Mouse (Mus musculus) erythroblast, embryonic 14.5 days (primary cell): ENCODE data around the gene 1110051M20Rik. TPM values are rescaled to one million over a fixed set of nuclear protein-coding genes. Genes with fewer than 3 reads are reported as not detected.

Experiments used
- H3K27me3 ChIP-seq: 2 replicates; pipeline ENCODE4 v1.6.1; 2012; ENCODE audit warnings: inconsistent platforms; ENCODE audit not compliant: control insufficient read depth
- H3K36me3 ChIP-seq: 2 replicates; pipeline ENCODE4 v1.6.1; 2012; ENCODE audit warnings: mild to moderate bottlenecking, inconsistent platforms; ENCODE audit not compliant: control insufficient read depth
- H3K4me1 ChIP-seq: 2 replicates; pipeline ENCODE4 v1.6.1; 2012; ENCODE audit warnings: inconsistent platforms; ENCODE audit not compliant: control insufficient read depth
- H3K4me3 ChIP-seq: replicated peaks from 2 replicates; pipeline ENCODE3; 2012; ENCODE audit warnings: moderate library complexity, mild to moderate bottlenecking, inconsistent platforms
- H3K9me3 ChIP-seq: 2 replicates; pipeline ENCODE4 v1.6.1; 2012; ENCODE audit warnings: low read length, inconsistent platforms, mixed read lengths; ENCODE audit not compliant: control insufficient read depth
- GATA1 ChIP-seq: IDR thresholded peaks from 2 replicates; pipeline ENCODE4 v1.6.1; 2012; ENCODE audit warnings: low read length, inconsistent platforms, mixed read lengths
- TAL1 ChIP-seq: IDR thresholded peaks from 3 replicates; pipeline ENCODE4 v1.6.1; 2012; ENCODE audit warnings: low read length, inconsistent platforms, mixed read lengths
- polyA plus RNA-seq: library from polyadenylated mRNA; stranded (reverse); fragments of >175 nt; gene quantifications from 2 replicates; pipeline ENCODE4 v1.2.3, GENCODE M21; 2012

1110051M20Rik gene
- polyA plus RNA-seq, 1 experiment, result 0.09 TPM

DNA sequence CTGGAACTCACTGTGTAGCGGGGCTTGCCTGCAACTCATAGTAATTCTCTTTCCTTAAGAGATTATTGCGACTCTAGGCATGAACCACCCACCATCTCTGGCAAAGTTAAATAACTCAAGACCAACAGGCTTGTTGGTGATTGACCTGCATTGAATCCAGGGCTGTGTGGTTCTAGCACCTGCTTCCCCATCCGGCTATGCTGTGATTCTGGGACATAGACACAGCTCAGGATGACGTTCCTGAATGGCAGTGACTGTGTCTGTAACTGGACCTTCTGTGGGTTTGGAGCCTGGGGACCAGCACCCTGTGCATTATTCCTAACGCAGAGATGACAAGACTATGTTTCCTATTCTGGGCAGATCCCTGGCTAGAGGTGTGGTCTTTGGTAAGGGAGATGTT is 148.6 kb downstream of the 1110051M20Rik start:
- Histone ChIP-seq H3K36me3 (no peaks in the 10 kb centered on the region), H3K4me1 (no peaks in the 10 kb centered on the region), H3K4me3 (no peak overlapping the region), H3K9me3 (no peaks in the 10 kb centered on the region), H3K27me3 (no peaks in the 10 kb centered on the region)
- no peak for TF ChIP-seq TAL1
- TF ChIP-seq GATA1, result no peak

DNA sequence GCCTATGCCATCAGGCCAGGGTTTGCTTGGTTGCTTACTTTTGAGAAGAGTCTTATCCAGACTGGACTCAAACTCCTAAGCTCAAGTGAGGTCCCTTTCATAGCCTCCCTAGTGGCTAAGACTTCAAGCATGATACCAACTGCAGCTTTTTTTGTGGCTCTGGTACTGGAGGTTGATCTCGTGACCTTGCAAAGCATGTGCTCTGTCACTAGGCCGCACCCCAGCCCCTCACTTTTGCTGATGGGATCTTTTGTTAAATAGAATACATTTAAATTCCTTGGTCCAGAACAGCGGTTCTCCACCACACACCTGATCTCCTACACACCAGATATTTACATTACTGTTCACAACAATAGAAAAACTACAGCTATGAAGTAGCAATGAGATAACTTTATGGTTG is 150.3 kb downstream of the 1110051M20Rik start:
- no peaks in the 10 kb centered on the region for H3K4me1 ChIP-seq
- H3K4me3 ChIP-seq, result no peak overlapping the region
- H3K9me3 ChIP-seq, result no peaks in the 10 kb centered on the region
- no peaks in the 10 kb centered on the region for H3K36me3 ChIP-seq
- TF ChIP-seq GATA1, result no peak
- no peak for TF ChIP-seq TAL1
- H3K27me3 ChIP-seq, result no peaks in the 10 kb centered on the region

DNA sequence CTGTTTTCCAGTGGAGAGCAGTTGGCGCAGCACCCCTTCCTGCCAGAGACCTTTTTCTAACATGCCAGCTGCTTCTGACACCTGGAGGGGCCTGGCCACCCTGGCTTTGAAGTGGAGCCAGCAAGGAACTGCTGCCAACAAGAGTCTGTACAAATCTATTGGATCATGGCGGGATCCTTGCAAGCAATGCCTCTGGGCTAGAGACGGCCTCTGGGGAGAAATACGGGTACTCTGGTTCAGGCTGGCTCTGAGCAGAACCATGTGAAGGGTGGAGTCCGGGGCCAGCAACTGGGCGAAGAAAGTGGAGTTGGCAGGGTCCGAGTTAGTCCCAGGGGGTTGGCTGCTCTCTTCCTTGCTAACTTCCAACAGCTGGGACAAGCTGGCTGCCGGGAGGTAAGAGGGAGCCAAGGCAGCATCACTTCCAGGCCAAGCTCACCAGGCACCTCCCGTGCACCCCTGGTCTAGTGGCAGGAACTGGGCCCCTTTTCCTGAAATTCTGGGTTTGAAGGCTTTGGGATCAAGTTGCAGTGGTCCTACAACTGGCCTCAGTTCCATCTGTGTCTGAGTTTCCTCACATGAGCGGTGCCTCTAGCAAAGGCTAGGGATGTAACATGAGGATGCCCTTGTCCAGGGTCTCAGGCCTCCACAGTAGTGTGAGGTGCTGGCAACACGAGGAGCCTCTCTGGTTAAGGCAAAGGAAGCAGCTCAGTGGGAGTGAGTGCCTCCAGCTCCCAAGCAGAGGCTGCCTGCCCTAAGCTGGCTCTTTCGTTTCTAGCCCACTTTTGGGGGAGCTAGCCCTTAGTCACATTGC is 153.1 kb downstream of the 1110051M20Rik start:
- Histone ChIP-seq H3K4me1 (peaks cover 6% of the 10 kb centered on the region), H3K27me3 (no peaks in the 10 kb centered on the region), H3K36me3 (no peaks in the 10 kb centered on the region), H3K4me3 (no peak overlapping the region), H3K9me3 (no peaks in the 10 kb centered on the region)
- TF ChIP-seq TAL1 (no peak), GATA1 (no peak)

DNA sequence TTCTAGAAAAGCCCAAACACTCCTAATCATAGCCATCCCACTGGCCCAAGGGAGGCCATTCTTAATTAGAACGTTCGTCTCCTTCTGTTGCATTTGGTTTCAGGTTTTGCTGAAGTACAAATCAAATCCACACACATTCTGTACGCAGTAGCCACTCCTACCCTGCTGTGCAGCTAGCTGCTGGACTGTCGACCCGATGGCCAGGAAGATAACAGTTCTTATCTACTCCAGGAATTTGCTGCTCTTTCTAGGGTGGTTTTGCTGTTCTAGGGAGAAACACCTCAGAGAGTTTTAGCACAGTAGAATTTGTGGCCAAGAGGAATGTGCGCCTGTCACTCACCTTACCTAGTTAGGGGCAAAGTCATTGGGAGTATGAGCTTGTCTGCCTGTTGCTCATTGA is 156.9 kb downstream of the 1110051M20Rik start:
- peaks cover 6% of the 10 kb centered on the region for H3K4me1 ChIP-seq
- no peak overlapping the region for H3K4me3 ChIP-seq
- no peaks in the 10 kb centered on the region for H3K36me3 ChIP-seq
- no peaks in the 10 kb centered on the region for H3K9me3 ChIP-seq
- no peaks in the 10 kb centered on the region for H3K27me3 ChIP-seq
- TF ChIP-seq GATA1 (no peak), TAL1 (no peak)

DNA sequence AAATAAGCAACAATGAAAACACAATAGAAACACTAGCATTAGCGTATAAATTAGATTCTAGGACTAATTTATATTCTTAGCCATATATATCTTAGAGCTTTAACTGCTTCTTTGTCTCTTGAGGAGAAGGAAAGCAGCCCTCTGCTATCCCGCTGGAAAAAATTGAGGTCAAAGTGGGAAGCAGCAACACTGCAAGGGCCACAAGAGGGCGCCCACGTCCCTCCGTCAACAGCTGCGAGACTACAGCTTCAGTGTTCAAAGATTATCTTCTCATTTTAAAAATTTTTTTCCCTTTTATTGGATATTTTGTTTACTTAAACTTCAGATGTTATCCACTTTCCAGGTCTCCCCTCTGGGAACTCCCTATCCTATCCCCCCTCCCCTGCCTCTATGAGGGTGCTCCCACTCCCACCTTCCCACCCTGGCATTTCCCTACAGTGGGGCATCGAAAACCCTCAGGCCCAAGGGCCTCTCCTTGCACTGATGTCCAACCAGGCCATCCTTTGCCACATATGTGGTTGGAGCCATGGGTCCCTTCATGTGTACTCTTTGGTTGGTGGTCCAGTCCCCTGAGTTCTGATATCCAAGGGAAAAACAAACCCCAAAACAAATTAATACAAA is 158.5 kb downstream of the 1110051M20Rik start:
- H3K4me1 ChIP-seq, result peaks cover 9% of the 10 kb centered on the region
- no peak overlapping the region for H3K4me3 ChIP-seq
- H3K27me3 ChIP-seq, result no peaks in the 10 kb centered on the region
- H3K36me3 ChIP-seq, result no peaks in the 10 kb centered on the region
- TF ChIP-seq GATA1, result no peak
- no peak for TF ChIP-seq TAL1
- H3K9me3 ChIP-seq, result no peaks in the 10 kb centered on the region

DNA sequence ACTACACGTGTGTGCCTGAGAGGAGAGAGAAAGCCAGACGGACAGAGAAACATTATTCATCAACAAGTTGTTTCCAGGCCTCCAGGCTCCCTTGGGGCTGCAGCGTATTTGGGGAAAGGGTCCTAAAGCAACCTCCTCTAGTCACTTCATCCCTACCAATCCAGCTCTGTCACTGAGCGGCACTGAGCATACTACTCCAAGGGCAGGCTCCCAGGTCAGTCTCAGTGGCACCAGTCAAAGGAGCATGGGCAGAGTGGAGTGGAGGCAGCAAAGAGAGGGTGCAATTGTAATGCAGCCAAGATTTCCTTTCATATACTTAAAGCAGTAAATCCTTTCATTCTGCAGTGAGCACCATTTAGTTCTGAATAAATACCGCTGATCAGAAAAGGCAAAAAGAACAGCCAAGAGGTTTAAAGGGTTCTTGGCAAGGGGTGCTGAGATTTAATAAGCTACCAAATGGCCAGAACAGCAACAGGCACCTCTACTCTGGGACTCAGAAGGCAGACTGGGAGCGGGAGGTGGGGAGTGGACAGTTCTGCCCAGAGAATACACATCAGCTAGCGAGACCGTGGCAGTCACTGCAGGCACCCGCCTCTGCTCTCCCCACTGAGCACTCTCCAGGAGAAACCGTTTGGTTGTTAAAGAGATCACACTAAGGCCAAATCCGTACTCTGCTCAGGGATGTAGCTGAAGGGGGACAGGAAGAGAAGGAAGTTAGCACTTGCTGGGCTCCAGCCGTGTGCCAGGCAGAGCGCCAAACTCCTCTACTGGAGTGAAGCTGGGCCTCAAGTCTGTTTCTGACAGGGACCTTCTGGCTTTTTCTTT is 159.9 kb downstream of the 1110051M20Rik start:
- Histone ChIP-seq H3K4me3 (no peak overlapping the region), H3K27me3 (no peaks in the 10 kb centered on the region), H3K4me1 (peaks cover 9% of the 10 kb centered on the region), H3K9me3 (no peaks in the 10 kb centered on the region), H3K36me3 (no peaks in the 10 kb centered on the region)
- no peak for TF ChIP-seq TAL1
- no peak for TF ChIP-seq GATA1

DNA sequence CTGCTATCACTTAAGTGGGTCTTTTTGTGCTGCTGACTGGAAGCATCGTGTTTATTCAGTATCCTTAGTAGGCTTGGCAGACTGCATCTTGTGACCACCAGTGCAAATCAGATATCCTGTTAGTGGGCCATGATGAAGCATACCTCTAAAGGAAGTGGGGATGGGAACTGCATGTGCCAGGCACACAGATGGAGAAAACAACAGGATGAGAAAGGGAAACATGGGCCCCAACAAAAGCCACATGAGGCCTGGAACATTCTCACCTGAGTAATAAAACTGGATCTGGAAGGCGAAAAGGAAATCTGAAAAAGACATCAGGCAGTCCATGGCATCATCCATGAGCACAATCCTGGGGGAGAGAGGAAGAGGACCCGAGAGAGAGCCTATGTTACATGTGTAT is 160.5 kb downstream of the 1110051M20Rik start:
- Histone ChIP-seq H3K9me3 (no peaks in the 10 kb centered on the region), H3K4me1 (peaks cover 14% of the 10 kb centered on the region), H3K36me3 (no peaks in the 10 kb centered on the region), H3K27me3 (no peaks in the 10 kb centered on the region), H3K4me3 (no peak overlapping the region)
- no peak for TF ChIP-seq GATA1
- TF ChIP-seq TAL1, result no peak

DNA sequence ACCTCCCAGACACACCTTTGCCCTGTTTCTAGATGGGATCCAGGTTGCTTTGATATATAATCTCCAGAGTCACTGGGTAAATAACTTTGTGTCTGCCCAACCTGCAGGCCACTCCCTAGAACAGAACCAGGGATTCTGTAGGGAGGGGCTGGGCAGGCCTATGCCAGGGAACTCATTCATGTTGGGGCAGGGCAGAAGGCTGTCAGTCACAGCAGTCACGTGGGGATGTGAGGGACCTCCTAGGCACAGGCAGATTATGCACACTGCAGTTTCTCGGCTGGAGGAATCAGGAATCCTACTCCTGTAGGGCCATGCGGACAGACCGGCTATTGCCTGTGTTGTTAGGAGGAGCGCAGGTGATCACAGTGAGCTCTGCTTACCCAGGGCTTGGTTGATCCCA is 163.1 kb downstream of the 1110051M20Rik start:
- H3K27me3 ChIP-seq, result no peaks in the 10 kb centered on the region
- peaks cover 12% of the 10 kb centered on the region for H3K4me1 ChIP-seq
- H3K36me3 ChIP-seq, result peaks cover 16% of the 10 kb centered on the region
- TF ChIP-seq GATA1, result no peak
- no peak for TF ChIP-seq TAL1
- no peak overlapping the region for H3K4me3 ChIP-seq
- H3K9me3 ChIP-seq, result no peaks in the 10 kb centered on the region

DNA sequence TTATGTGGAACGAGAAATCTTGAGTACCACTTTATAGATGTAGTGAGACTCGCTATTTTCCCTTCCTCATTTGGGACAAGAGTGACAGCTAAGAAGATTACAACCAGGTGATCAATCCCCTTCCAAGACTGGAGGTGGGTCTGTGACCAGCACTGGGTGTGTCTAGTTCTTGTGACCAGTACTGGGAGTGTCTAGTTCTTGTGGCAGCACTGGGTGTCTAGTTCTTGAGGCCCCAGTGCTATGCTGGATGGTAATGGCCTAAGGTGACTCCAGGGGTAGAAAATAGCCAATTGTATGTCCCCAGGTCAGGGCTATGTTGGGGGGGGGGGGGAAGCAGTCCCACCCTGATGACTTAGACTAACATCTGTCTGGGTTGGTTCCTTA is 165.1 kb downstream of the 1110051M20Rik start:
- Histone ChIP-seq H3K36me3 (peaks cover 36% of the 10 kb centered on the region), H3K27me3 (no peaks in the 10 kb centered on the region), H3K4me3 (no peak overlapping the region), H3K4me1 (peaks cover 12% of the 10 kb centered on the region), H3K9me3 (no peaks in the 10 kb centered on the region)
- TF ChIP-seq TAL1 (no peak), GATA1 (no peak)
